Mouse (Mus musculus) intestine, postnatal 0 days (tissue): ENCODE data around the gene Dennd4c. TPM values are rescaled to one million over a fixed set of nuclear protein-coding genes. Genes with fewer than 3 reads are reported as not detected.
A peak's percentile ranks its signal among the peaks of the same experiment; 100 is the strongest.

Source experiments
- ATAC-seq: fragments of 200-750 bp; cut with Nextera tagmentation; 2 replicates; pipeline ENCODE4 v1.8.0; 2017; ENCODE audit warnings: mild to moderate bottlenecking, moderate TSS enrichment, moderate library complexity
- H3K27ac ChIP-seq: fragments of 300-500 bp; sonication (generic); 2 replicates; pipeline ENCODE4 v1.5.1; 2014; ENCODE audit warnings: mild to moderate bottlenecking, low read depth, low read length, moderate library complexity
- H3K27me3 ChIP-seq: fragments of 300-500 bp; sonication (generic); replicated peaks from 2 replicates; pipeline ENCODE4 v1.6.1; 2014; ENCODE audit warnings: low read length, mixed read lengths; ENCODE audit not compliant: control insufficient read depth, insufficient read depth
- H3K36me3 ChIP-seq: fragments of 300-500 bp; sonication (generic); 2 replicates; pipeline ENCODE4 v1.6.1; 2014; ENCODE audit warnings: mild to moderate bottlenecking, moderate library complexity; ENCODE audit not compliant: control insufficient read depth, insufficient read depth
- H3K4me1 ChIP-seq: fragments of 300-500 bp; sonication (generic); replicated peaks from 2 replicates; pipeline ENCODE4 v1.6.1; 2014; ENCODE audit warnings: antibody characterized with exemption, low read length, mixed read lengths; ENCODE audit not compliant: control insufficient read depth, insufficient read depth
- H3K4me2 ChIP-seq: fragments of 300-500 bp; sonication (generic); replicated peaks from 2 replicates; pipeline ENCODE4 v1.6.1; 2014; ENCODE audit warnings: low read depth, mild to moderate bottlenecking, moderate library complexity
- H3K4me3 ChIP-seq: fragments of 300-500 bp; sonication (generic); 2 replicates; pipeline ENCODE4 v1.5.1; 2014; ENCODE audit warnings: low read depth, low read length
- H3K9ac ChIP-seq: fragments of 300-500 bp; sonication (generic); 2 replicates; pipeline ENCODE4 v1.6.1; 2014; ENCODE audit warnings: mild to moderate bottlenecking, low read depth, low read length
- H3K9me3 ChIP-seq: fragments of 300-500 bp; sonication (generic); 2 replicates; pipeline ENCODE4 v1.6.1; 2016; ENCODE audit warnings: mixed run types; ENCODE audit not compliant: control insufficient read depth
- CTCF ChIP-seq: sonication (generic); IDR thresholded peaks from 2 replicates; pipeline ENCODE4 v1.5.1; 2016; ENCODE audit warnings: low read depth, mild to moderate bottlenecking, control low read depth, antibody characterized with exemption, moderate library complexity
- WGBS: fragments of 180-500 bp; shearing (Covaris S2); extraction: QIAGEN DNeasy Blood & Tissue Kit; methylation state at CpG from one replicate; pipeline ENCODE4 v1.1.7; 2014; 5-methylcytosine and 5-hydroxymethylcytosine counted together
- polyA plus RNA-seq: library from polyadenylated mRNA; unstranded; fragments of >200 nt; fragmentation: Nextera tagmentation; extraction: Ambion mirVana; gene quantifications from 2 replicates; pipeline ENCODE4 v1.2.1, GENCODE M21; 2015

The Dennd4c gene
- polyA plus RNA-seq, 1 experiment from 2014 or later: 3.2 TPM

DNA sequence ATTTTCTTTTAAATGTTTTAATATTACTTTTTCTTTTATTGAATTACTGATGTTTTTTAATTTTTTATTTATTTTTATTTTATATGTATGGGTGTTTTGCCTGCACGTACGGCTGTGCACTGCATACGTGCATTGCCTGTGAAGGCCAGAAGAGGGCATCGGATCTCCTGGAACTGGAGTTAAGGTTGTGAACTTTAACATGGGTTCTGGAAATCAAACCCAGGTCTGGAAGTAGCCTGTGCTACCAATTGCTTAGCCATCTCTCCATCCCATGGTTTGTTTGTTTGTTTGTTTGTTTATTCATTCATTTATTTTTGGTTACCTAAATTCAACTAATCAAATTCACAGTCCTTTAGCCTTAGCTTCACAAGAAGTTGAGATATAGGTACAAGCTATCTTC is 136.6 kb downstream of the Dennd4c start:
- no peak overlapping the region for H3K27ac ChIP-seq
- H3K9me3 ChIP-seq: no peaks in the 10 kb centered on the region
- no peak overlapping the region for H3K9ac ChIP-seq
- H3K36me3 ChIP-seq: no peaks in the 10 kb centered on the region
- no peaks in the 10 kb centered on the region for H3K27me3 ChIP-seq
- H3K4me3 ChIP-seq: no peak overlapping the region
- ATAC-seq: no peak
- no peaks in the 10 kb centered on the region for H3K4me1 ChIP-seq
- WGBS: 62% methylated on average over 4 of the region's 4 CpGs
- no peak overlapping the region for H3K4me2 ChIP-seq
- TF ChIP-seq CTCF: peak; percentile 71

GRCm38 (mm10) chr4:86885790-86886159 is 137.4 kb downstream of the Dennd4c start:
- 48% methylated on average over 12 of the region's 12 CpGs for WGBS
- H3K4me2 ChIP-seq: peak overlapping the region; percentile 65
- no peaks in the 10 kb centered on the region for H3K36me3 ChIP-seq
- ATAC-seq: 0 out of 2 replicates have a peak, but pooled peaks have one; percentile 38
- H3K9me3 ChIP-seq: no peaks in the 10 kb centered on the region
- peak overlapping the region; percentile 17; the same call in 1 of the 2 replicates for H3K9ac ChIP-seq
- H3K27me3 ChIP-seq: no peaks in the 10 kb centered on the region
- no peak for TF ChIP-seq CTCF
- H3K4me1 ChIP-seq: no peaks in the 10 kb centered on the region
- H3K4me3 ChIP-seq: peak overlapping the region; percentile 24
- H3K27ac ChIP-seq: no peak overlapping the region

DNA sequence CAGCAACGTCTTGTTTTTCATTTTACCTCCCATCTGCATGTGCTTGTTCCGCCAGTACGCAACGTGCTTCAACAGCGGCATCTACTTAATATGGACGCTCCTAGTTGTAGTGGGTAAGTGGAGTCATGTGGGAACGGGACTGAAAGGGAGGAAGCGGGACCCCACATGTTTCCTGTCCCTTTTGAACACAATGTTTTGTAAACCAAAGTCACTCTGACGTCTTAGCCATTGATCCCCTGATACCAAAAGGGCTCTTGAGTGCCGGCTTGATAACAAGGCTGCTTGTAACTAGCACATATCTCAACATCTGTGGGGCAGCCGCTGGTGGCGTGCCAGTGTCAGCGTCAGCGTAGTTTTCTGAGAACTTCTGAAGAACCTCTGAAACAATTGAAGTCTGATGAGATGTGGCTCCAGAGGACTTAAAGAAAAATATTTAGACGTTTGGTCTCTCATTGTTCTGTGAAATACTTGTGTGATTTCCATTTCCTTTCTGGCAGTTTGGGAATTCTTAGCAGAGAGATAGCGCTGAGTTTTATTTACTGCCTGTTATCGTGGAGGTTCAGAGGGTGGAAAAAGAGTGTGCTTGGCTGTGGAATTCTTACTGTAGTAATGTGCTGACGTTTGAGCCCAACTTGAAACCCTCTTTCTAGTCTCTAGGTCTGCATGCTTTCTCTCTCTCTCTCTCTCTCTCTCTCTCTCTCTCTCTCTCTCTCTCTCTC is 138.0 kb downstream of the Dennd4c start:
- WGBS: 14% methylated on average over 18 of the region's 18 CpGs
- Histone ChIP-seq H3K36me3 (no peaks in the 10 kb centered on the region), H3K4me3 (peak overlapping the region; percentile 24), H3K4me2 (peak overlapping the region; percentile 65), H3K4me1 (no peaks in the 10 kb centered on the region), H3K27ac (no peak overlapping the region), H3K9ac (peak overlapping the region; percentile 17; the same call in 1 of the 2 replicates), H3K9me3 (no peaks in the 10 kb centered on the region), H3K27me3 (no peaks in the 10 kb centered on the region)
- ATAC-seq: peak; percentile 51; the same call in 1 of the 2 replicates
- no peak for TF ChIP-seq CTCF

DNA sequence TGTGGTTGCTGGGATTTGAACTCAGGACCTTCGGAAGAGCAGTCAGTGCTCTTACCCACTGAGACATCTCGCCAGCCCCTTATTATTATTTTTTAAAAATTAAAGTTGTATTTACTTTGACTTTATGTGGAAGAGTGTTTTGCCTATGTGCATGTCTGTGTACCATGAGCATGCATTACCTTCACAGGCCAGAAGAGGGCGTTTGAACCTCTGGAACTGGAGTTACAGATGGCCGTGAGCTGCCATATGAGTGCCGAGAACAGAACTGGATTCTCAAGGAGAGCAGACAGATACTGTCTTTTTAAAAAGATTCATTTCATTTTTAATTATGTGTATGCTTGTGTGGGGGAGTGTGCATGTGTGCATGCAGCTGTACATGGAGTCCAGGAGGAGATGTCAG is 139.5 kb downstream of the Dennd4c start:
- no peak overlapping the region for H3K9ac ChIP-seq
- H3K27me3 ChIP-seq: no peaks in the 10 kb centered on the region
- H3K4me3 ChIP-seq: no peak overlapping the region
- no peak overlapping the region for H3K4me2 ChIP-seq
- 74% methylated on average over 5 of the region's 5 CpGs for WGBS
- TF ChIP-seq CTCF: peak; percentile 43
- no peaks in the 10 kb centered on the region for H3K9me3 ChIP-seq
- no peak overlapping the region for H3K27ac ChIP-seq
- no peak for ATAC-seq
- H3K4me1 ChIP-seq: no peaks in the 10 kb centered on the region
- no peaks in the 10 kb centered on the region for H3K36me3 ChIP-seq

DNA sequence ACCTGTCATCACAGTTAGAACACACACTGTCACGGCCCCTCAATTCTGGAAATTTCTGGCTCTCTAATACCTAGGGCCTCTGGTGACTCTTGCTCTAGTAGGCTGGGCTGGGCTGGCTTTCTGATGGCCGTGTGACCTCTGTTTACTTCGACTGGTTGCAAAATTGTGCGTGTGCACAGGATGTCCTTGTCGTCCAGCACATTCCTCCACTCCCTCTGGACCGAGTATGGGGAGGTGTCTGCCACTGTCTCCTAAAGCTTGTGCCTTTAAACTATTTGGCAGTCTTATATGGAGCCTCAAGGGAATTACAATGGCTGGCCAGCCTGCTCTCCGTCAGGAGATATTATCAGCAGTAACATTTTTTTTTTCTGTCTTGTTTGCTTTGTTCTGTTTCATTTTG is 149.1 kb downstream of the Dennd4c start:
- no peak overlapping the region for H3K4me3 ChIP-seq
- WGBS: 62% methylated on average over 7 of the region's 7 CpGs
- H3K27ac ChIP-seq: no peak overlapping the region

GRCm38 (mm10) chr4:86898791-86899474 is 150.6 kb downstream of the Dennd4c start:
- TF ChIP-seq CTCF: no peak
- WGBS: 44% methylated on average over 14 of the region's 14 CpGs
- Histone ChIP-seq H3K27ac (no peak overlapping the region), H3K4me3 (no peak overlapping the region), H3K36me3 (no peaks in the 10 kb centered on the region), H3K4me1 (no peaks in the 10 kb centered on the region), H3K27me3 (no peaks in the 10 kb centered on the region), H3K9me3 (no peaks in the 10 kb centered on the region), H3K9ac (no peak overlapping the region), H3K4me2 (no peak overlapping the region)
- ATAC-seq: no peak

More for the DNA sequence above, 149.1 kb downstream of the Dennd4c start:
- Histone ChIP-seq H3K36me3 (no peaks in the 10 kb centered on the region), H3K9ac (no peak overlapping the region), H3K4me1 (no peaks in the 10 kb centered on the region), H3K9me3 (no peaks in the 10 kb centered on the region), H3K4me2 (no peak overlapping the region), H3K27me3 (no peaks in the 10 kb centered on the region)
- no peak for ATAC-seq
- no peak for TF ChIP-seq CTCF

Other genes with a start within 250 kb of the Dennd4c start
- gene Saxo1, start 190.2 kb upstream of the Dennd4c start, polyA plus RNA-seq: not detected in 2 replicates
- gene Rraga, start 172.9 kb upstream of the Dennd4c start, polyA plus RNA-seq: 37.0 and 38.6 TPM in 2 replicates
- 3.0 and 3.1 TPM in 2 replicates for gene Haus6, start 136.5 kb upstream of the Dennd4c start, polyA plus RNA-seq
- gene Plin2, start 78.5 kb upstream of the Dennd4c start, polyA plus RNA-seq: 500 and 531 TPM in 2 replicates
- gene Rps6, start 108.9 kb downstream of the Dennd4c start, polyA plus RNA-seq: 350 and 389 TPM in 2 replicates
- 9.3 and 9.7 TPM in 2 replicates for gene Acer2, start 125.8 kb downstream of the Dennd4c start, polyA plus RNA-seq